ENCODE assay signal across 8 mouse cellular contexts in genomic region chr19:24307271-24308221, GRCm38 (mm10). TPM values are rescaled to one million over a fixed set of nuclear protein-coding genes. Genes with fewer than 3 reads are reported as not detected.
DNase-seq lines count a peak whose midpoint lies in the region; ATAC-seq and TF ChIP-seq lines count a peak whose summit lies in the region.

No protein-coding gene starts in this region.

- H3K27ac ChIP-seq in cerebellum, adult 2 months (ENCODE audit: insufficient read depth, low read length), result peak overlapping the region; percentile 81
- H3K27ac ChIP-seq in forebrain, embryonic 11.5 days (ENCODE audit: low read depth, low read length), result peak overlapping the region; percentile 50; the same call in 1 of the 2 replicates
- H3K27ac ChIP-seq in midbrain, embryonic 15.5 days, result peak overlapping the region; percentile 53

- intact Hi-C loops in heart, postnatal 36 days (cut with DNase I), result no loop called here

- H3K9me3 ChIP-seq in forebrain, embryonic 11.5 days (ENCODE audit: control insufficient read depth, low read length), result no peaks in the 10 kb centered on the region
- H3K9me3 ChIP-seq in midbrain, embryonic 15.5 days, result no peaks in the 10 kb centered on the region

- H3K27me3 ChIP-seq in cerebellum, adult 2 months (ENCODE audit: control insufficient read depth, insufficient read depth, low read length), result no peaks in the 10 kb centered on the region
- no peaks in the 10 kb centered on the region for H3K27me3 ChIP-seq in forebrain, embryonic 11.5 days (ENCODE audit: control insufficient read depth, insufficient read depth, low read length)
- H3K27me3 ChIP-seq in midbrain, embryonic 15.5 days (replicated peaks), result peaks cover 5% of the 10 kb centered on the region; the same call in 1 of the 2 replicates

- H3K4me3 ChIP-seq in cerebellum, adult 2 months (replicated peaks; ENCODE audit: insufficient read depth, low read depth, low read length), result no peak overlapping the region
- no peak overlapping the region for H3K4me3 ChIP-seq in forebrain, embryonic 11.5 days (ENCODE audit: low read depth, low read length)
- no peak overlapping the region for H3K4me3 ChIP-seq in midbrain, embryonic 15.5 days

- peaks cover 11% of the 10 kb centered on the region for H3K4me1 ChIP-seq in cerebellum, adult 2 months (ENCODE audit: control insufficient read depth, insufficient read depth, low read length)
- peaks cover 7% of the 10 kb centered on the region for H3K4me1 ChIP-seq in forebrain, embryonic 11.5 days (replicated peaks; ENCODE audit: control insufficient read depth, insufficient read depth, low read length)
- H3K4me1 ChIP-seq in midbrain, embryonic 15.5 days, result peaks cover 12% of the 10 kb centered on the region

- no peak for TF ChIP-seq CTCF in cerebellum, adult 2 months (IDR thresholded peaks at IDR 0.05; ENCODE audit: borderline replicate concordance, insufficient read depth, low read depth, low read length)

- TF ChIP-seq POLR2A in cerebellum, adult 2 months (IDR thresholded peaks at IDR 0.05; ENCODE audit: borderline replicate concordance, insufficient read depth, low read length), result no peak

- no peak overlapping the region for H3K4me2 ChIP-seq in forebrain, embryonic 11.5 days (ENCODE audit: low read depth, low read length, severe bottlenecking)
- no peak overlapping the region for H3K4me2 ChIP-seq in midbrain, embryonic 15.5 days

- WGBS in cerebellum, adult 2 months, result 35% methylated on average over 13 of the region's 13 CpGs
- WGBS in forebrain, embryonic 11.5 days, result 70% methylated on average over 13 of the region's 13 CpGs
- 64% methylated on average over 13 of the region's 13 CpGs for WGBS in midbrain, embryonic 15.5 days

- no peaks in the 10 kb centered on the region for H3K36me3 ChIP-seq in forebrain, embryonic 11.5 days (ENCODE audit: control insufficient read depth, insufficient read depth, low read length)
- no peaks in the 10 kb centered on the region for H3K36me3 ChIP-seq in midbrain, embryonic 15.5 days (replicated peaks)

- DNase-seq in cerebellum, adult 2 months, result peak in 1 of 2 experiments; percentile 27
- no peak for DNase-seq in cerebellum, postnatal 4 days (ENCODE audit: low spot score in 2 of 2)
- DNase-seq in forebrain, embryonic 11.5 days (ENCODE audit: low spot score), result no peak
- DNase-seq in heart, postnatal 36 days, result peak; percentile 21 to 42
- no peak for DNase-seq in ovary, postnatal 36 days (ENCODE audit: low spot score)
- DNase-seq in right cerebral cortex, postnatal 10 days (ENCODE audit: low spot score in 2 of 2), result no peak
- DNase-seq in left cerebral cortex, adult 8-10 months (ENCODE audit: low spot score in 2 of 2), result no peak

- H3K9ac ChIP-seq in forebrain, embryonic 11.5 days (ENCODE audit: low read length), result 0 out of 2 replicates have a peak overlapping the region, but pooled peaks have one; percentile 0
- no peak overlapping the region for H3K9ac ChIP-seq in midbrain, embryonic 15.5 days

- no peak; the same call in 1 of the 2 replicates for ATAC-seq in forebrain, embryonic 11.5 days (replicated peaks; ENCODE audit: low FRiP score)
- 0 out of 2 replicates have a peak, but pooled peaks have one; percentile 17 for ATAC-seq in midbrain, embryonic 15.5 days (replicated peaks)

RNA-seq across cellular contexts. Expression of gene Fxn, which starts 27.1 kb away (rescaled TPM):
- 13.2 and 14.5 TPM in 2 replicates for polyA plus RNA-seq in cerebellum, adult 2 months (2012; rRNA removed)
- 53.3 and 56.8 TPM in 2 replicates for polyA plus RNA-seq in forebrain, embryonic 11.5 days (2014; fragmentation: Nextera tagmentation; extraction: Ambion mirVana)
- total RNA-seq in heart, postnatal 36 days (2021), result 10 to 100 TPM; 27.7 to 32.7 TPM
- polyA plus RNA-seq in midbrain, embryonic 15.5 days (2015; fragmentation: Nextera tagmentation; extraction: Ambion mirVana), result 38.1 and 40.9 TPM in 2 replicates
- 1 to 10 TPM; 6.2 to 9.0 (median 7.8) TPM for total RNA-seq in left cerebral cortex, adult 8-10 months (2022)

Comparison
In these comparisons a context has a peak if more than half of its experiments do, and no peak if none do; other contexts are left out.
1. DNase-seq: peak in heart, postnatal 36 days (2 of 2); none in cerebellum, postnatal 4 days (0 of 2), forebrain, embryonic 11.5 days (single experiment), ovary, postnatal 36 days (single experiment), right cerebral cortex, postnatal 10 days (0 of 2) and left cerebral cortex, adult 8-10 months (0 of 2).
2. Peak in every context shown above with its lines, with median percentiles within 50 percentile points of each other: H3K27ac ChIP-seq.